Mouse (Mus musculus) olfactory bulb, adult 2 months (tissue): ENCODE results near the gene Pcif1.

ENCODE experiments used
- CTCF ChIP-seq: fragments of 200-500 bp; IDR thresholded peaks from 2 replicates; pipeline ENCODE4 v1.5.1; 2012; ENCODE audit warnings: low read depth, mild to moderate bottlenecking, low read length, moderate library complexity; ENCODE audit not compliant: insufficient read depth
- POLR2A ChIP-seq: fragments of 200-500 bp; IDR thresholded peaks from 2 replicates; pipeline ENCODE4 v1.6.1; 2012; ENCODE audit warnings: mild to moderate bottlenecking, low read depth, low read length, moderate library complexity; ENCODE audit not compliant: insufficient read depth

- TF ChIP-seq CTCF (no peak), POLR2A (no peak)
These were observed 42.9 kb downstream of the Pcif1 start for GRCm38 (mm10) chr2:164921984-164922383.
